Mouse (Mus musculus): ENCODE measurements around the gene Tcap. TPM values are rescaled to one million over a fixed set of nuclear protein-coding genes. Genes with fewer than 3 reads are reported as not detected.
A peak's percentile ranks its signal among the peaks of the same experiment; 100 is the strongest.

Gene Tcap
- total and polyA plus RNA-seq, 2 experiments: 0.10 to 3.5 TPM

DNA sequence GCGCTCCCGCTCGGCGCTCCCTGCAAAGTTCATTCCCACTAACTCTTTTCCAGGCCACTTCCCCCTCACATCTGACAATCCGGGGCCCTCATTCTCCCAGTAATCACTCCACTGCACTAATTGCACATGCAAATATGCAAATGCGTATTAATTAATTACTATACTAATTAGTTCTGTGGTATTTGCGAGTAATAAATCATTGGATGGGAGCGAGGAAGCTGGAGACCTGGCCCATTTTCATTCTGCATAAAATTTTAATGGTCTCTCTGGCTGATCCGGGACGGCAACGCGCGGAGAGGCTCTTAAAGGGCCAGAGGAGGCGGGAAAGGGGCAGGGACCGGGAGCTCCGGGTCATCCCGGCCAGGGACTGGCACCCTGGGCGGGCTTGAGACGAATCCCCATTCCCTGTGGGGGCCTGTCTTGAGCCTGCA, 44.5 kb upstream of the Tcap start:
- WGBS: 1% methylated on average over 19 of the region's 19 CpGs
- no peak overlapping the region for H3K27ac ChIP-seq (replicated peaks; ENCODE audit: insufficient read depth, low read depth, low read length)
- H3K79me2 ChIP-seq (ENCODE audit: control insufficient read depth, insufficient read depth, low read length): no peaks in the 10 kb centered on the region
- H3K4me3 ChIP-seq (ENCODE audit: insufficient read depth, low read depth, low read length): peak overlapping the region; percentile 65; the same call in 1 of the 2 replicates
- no peak overlapping the region; the same call in 1 of the 2 replicates for H3K9ac ChIP-seq (ENCODE audit: low read depth, low read length)
- peaks cover 24% of the 10 kb centered on the region for H3K27me3 ChIP-seq (ENCODE audit: control insufficient read depth, insufficient read depth, low read length)
- no peaks in the 10 kb centered on the region for H3K36me3 ChIP-seq (ENCODE audit: control insufficient read depth, insufficient read depth, low read length)
- H3K4me1 ChIP-seq (ENCODE audit: control insufficient read depth, insufficient read depth, low read length): peaks cover 5% of the 10 kb centered on the region
- TF ChIP-seq POLR2A (IDR thresholded peaks at IDR 0.05; ENCODE audit: extremely low read depth, insufficient read depth, low read length): no peak
- no peak for TF ChIP-seq CTCF (IDR thresholded peaks at IDR 0.05; ENCODE audit: low read depth, low read length)
- no peak for DNase-seq (ENCODE audit: extremely low read depth, low read depth, low spot score)

GRCm38 (mm10) chr11:98339679-98340287, 43.8 kb upstream of the Tcap start:
- no peak for TF ChIP-seq CTCF (IDR thresholded peaks at IDR 0.05; ENCODE audit: low read depth, low read length)
- no peak for TF ChIP-seq POLR2A (IDR thresholded peaks at IDR 0.05; ENCODE audit: extremely low read depth, insufficient read depth, low read length)
- no peaks in the 10 kb centered on the region for H3K36me3 ChIP-seq (ENCODE audit: control insufficient read depth, insufficient read depth, low read length)
- H3K79me2 ChIP-seq (ENCODE audit: control insufficient read depth, insufficient read depth, low read length): no peaks in the 10 kb centered on the region
- peaks cover 17% of the 10 kb centered on the region; the same call in 1 of the 2 replicates for H3K27me3 ChIP-seq (ENCODE audit: control insufficient read depth, insufficient read depth, low read length)
- no peak overlapping the region for H3K4me3 ChIP-seq (ENCODE audit: insufficient read depth, low read depth, low read length)
- H3K27ac ChIP-seq (replicated peaks; ENCODE audit: insufficient read depth, low read depth, low read length): no peak overlapping the region
- peaks cover 2% of the 10 kb centered on the region for H3K4me1 ChIP-seq (ENCODE audit: control insufficient read depth, insufficient read depth, low read length)
- H3K9ac ChIP-seq (ENCODE audit: low read depth, low read length): no peak overlapping the region
- WGBS: 31% methylated on average over 11 of the region's 11 CpGs
- DNase-seq (ENCODE audit: extremely low read depth, low read depth, low spot score): no peak

DNA sequence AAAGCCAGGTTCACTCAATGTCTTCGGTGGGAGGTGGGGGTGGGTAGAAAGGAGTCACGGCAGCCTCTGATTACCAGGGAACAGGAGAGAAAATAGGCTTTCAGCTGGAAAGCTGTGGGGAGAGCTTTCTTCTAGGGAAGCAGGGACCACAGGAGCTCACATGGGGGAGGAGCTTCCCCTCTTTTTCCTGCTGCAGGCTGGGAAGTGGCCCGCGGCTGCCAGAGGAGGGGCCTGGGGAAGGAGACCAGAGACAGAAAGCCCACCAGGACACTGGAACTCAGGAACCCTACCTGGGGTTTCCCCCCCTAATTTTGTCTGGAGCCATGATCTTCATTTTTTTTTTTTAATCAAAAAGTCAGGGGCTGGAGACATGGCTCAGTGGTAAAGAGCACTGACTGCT, 43.0 kb upstream of the Tcap start:
- no peak for TF ChIP-seq POLR2A (IDR thresholded peaks at IDR 0.05; ENCODE audit: extremely low read depth, insufficient read depth, low read length)
- TF ChIP-seq CTCF (IDR thresholded peaks at IDR 0.05; ENCODE audit: low read depth, low read length): no peak
- Histone ChIP-seq H3K4me1 (ENCODE audit: control insufficient read depth, insufficient read depth, low read length) (no peaks in the 10 kb centered on the region; the same call in none of the 2 replicates), H3K36me3 (ENCODE audit: control insufficient read depth, insufficient read depth, low read length) (no peaks in the 10 kb centered on the region), H3K27me3 (ENCODE audit: control insufficient read depth, insufficient read depth, low read length) (peaks cover 10% of the 10 kb centered on the region; the same call in 1 of the 2 replicates), H3K4me3 (ENCODE audit: insufficient read depth, low read depth, low read length) (no peak overlapping the region), H3K27ac (replicated peaks; ENCODE audit: insufficient read depth, low read depth, low read length) (no peak overlapping the region), H3K9ac (ENCODE audit: low read depth, low read length) (no peak overlapping the region), H3K79me2 (ENCODE audit: control insufficient read depth, insufficient read depth, low read length) (no peaks in the 10 kb centered on the region)
- WGBS: 27% methylated on average over 4 of the region's 4 CpGs
- DNase-seq (ENCODE audit: extremely low read depth, low read depth, low spot score): no peak

GRCm38 (mm10) chr11:98341174-98341573, 42.4 kb upstream of the Tcap start:
- Histone ChIP-seq H3K4me3 (ENCODE audit: insufficient read depth, low read depth, low read length) (no peak overlapping the region), H3K27ac (replicated peaks; ENCODE audit: insufficient read depth, low read depth, low read length) (no peak overlapping the region), H3K27me3 (ENCODE audit: control insufficient read depth, insufficient read depth, low read length) (peaks cover 10% of the 10 kb centered on the region; the same call in 1 of the 2 replicates), H3K4me1 (ENCODE audit: control insufficient read depth, insufficient read depth, low read length) (no peaks in the 10 kb centered on the region; the same call in none of the 2 replicates), H3K79me2 (ENCODE audit: control insufficient read depth, insufficient read depth, low read length) (no peaks in the 10 kb centered on the region), H3K36me3 (ENCODE audit: control insufficient read depth, insufficient read depth, low read length) (no peaks in the 10 kb centered on the region), H3K9ac (ENCODE audit: low read depth, low read length) (no peak overlapping the region)
- DNase-seq (ENCODE audit: extremely low read depth, low read depth, low spot score): no peak
- no peak for TF ChIP-seq CTCF (IDR thresholded peaks at IDR 0.05; ENCODE audit: low read depth, low read length)
- WGBS: 73% methylated on average over 4 of the region's 4 CpGs

DNA sequence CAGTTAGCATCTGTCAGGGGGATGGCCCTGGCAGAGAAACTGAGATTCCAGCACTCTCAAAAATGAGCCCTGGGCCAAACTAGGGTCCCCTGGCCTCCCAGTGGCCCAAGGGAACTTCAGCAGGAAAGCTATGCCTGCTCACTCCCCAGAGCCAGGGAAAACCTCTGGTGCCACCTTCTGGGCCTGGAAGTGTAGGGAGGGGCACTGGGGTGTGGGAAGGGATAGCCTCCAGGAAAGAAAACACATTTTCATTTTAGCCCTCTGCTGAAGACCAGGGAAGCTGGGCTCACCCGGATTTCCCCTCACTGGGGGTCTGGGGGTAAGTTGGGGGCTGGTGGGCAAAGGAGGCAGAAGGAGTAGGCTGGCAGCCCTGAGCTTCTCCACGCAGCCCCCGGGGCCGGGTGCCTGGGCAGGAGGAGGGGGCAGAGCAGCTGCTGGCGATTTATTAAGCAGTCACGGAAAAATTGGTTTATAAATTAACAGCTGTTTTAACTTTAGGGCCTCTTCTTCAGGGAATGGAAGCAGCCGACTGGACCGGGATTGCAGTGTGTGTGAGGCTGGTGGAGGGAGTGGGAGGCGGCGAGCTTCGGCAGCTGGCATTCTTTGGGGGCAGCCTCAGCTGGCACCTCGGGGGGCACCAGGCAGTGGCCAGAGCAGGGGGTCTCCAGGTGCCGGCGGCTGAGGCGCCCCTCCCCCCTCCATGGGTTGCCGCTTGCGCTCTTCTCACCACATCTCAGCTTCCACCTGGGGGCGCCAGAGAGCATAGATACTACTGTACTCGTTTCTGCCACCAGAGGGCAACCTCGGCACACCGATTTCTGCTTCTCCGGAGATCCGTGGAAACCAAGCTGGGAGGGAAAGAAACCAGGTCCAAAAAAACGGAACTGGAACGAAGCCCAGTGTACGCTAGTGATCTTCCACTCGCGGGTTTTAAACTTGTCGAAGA, 41.3 kb upstream of the Tcap start:
- Histone ChIP-seq H3K36me3 (ENCODE audit: control insufficient read depth, insufficient read depth, low read length) (no peaks in the 10 kb centered on the region), H3K27ac (replicated peaks; ENCODE audit: insufficient read depth, low read depth, low read length) (no peak overlapping the region), H3K4me3 (ENCODE audit: insufficient read depth, low read depth, low read length) (no peak overlapping the region; the same call in 1 of the 2 replicates), H3K27me3 (ENCODE audit: control insufficient read depth, insufficient read depth, low read length) (peaks cover 14% of the 10 kb centered on the region; the same call in 1 of the 2 replicates), H3K9ac (ENCODE audit: low read depth, low read length) (no peak overlapping the region), H3K79me2 (ENCODE audit: control insufficient read depth, insufficient read depth, low read length) (no peaks in the 10 kb centered on the region), H3K4me1 (ENCODE audit: control insufficient read depth, insufficient read depth, low read length) (no peaks in the 10 kb centered on the region; the same call in none of the 2 replicates)
- DNase-seq (ENCODE audit: extremely low read depth, low read depth, low spot score): peak; percentile 65
- WGBS: 4% methylated on average over 29 of the region's 29 CpGs
- TF ChIP-seq POLR2A (IDR thresholded peaks at IDR 0.05; ENCODE audit: extremely low read depth, insufficient read depth, low read length) (no peak), CTCF (IDR thresholded peaks at IDR 0.05; ENCODE audit: low read depth, low read length) (peak; percentile 100)
